Mouse (Mus musculus) heart, adult 2 months (tissue): ENCODE measurements around the gene Ccdc177.

Experiments
- CTCF ChIP-seq: fragments of 200-600 bp; IDR thresholded peaks from 2 replicates; pipeline ENCODE4 v1.8.1; 2022; ENCODE audit warnings: antibody characterized with exemption, mild to moderate bottlenecking, moderate library complexity
- POLR2A ChIP-seq: fragments of 200-500 bp; IDR thresholded peaks from 2 replicates; pipeline ENCODE4 v1.6.1; 2011; ENCODE audit warnings: mild to moderate bottlenecking, low read depth, low read length, control low read depth; ENCODE audit not compliant: insufficient read depth

GRCm38 (mm10) chr12:80769697-80770096, 9.2 kb upstream of the Ccdc177 start:
- TF ChIP-seq POLR2A (no peak), CTCF (no peak)
